Mouse (Mus musculus) lung, embryonic 16.5 days (tissue): Measurements from ENCODE around the gene Trim61. TPM values are rescaled to one million over a fixed set of nuclear protein-coding genes. Genes with fewer than 3 reads are reported as not detected.

Experiments
- ATAC-seq: fragments of 200-750 bp; cut with Nextera tagmentation; 2 replicates; pipeline ENCODE4 v1.8.0; 2017; ENCODE audit warnings: low read depth, mild to moderate bottlenecking, moderate library complexity
- H3K27ac ChIP-seq: fragments of 300-500 bp; sonication (generic); 2 replicates; pipeline ENCODE4 v1.5.1; 2014; ENCODE audit warnings: mild to moderate bottlenecking, control low read depth, low read length
- H3K27me3 ChIP-seq: fragments of 300-500 bp; sonication (generic); 2 replicates; pipeline ENCODE4 v1.6.1; 2014; ENCODE audit warnings: low read depth, low read length, mixed read lengths; ENCODE audit not compliant: control insufficient read depth, insufficient read depth
- H3K36me3 ChIP-seq: fragments of 300-500 bp; sonication (generic); 2 replicates; pipeline ENCODE4 v1.6.1; 2014; ENCODE audit warnings: low read length; ENCODE audit not compliant: control insufficient read depth, insufficient read depth
- H3K4me1 ChIP-seq: fragments of 300-500 bp; sonication (generic); replicated peaks from 2 replicates; pipeline ENCODE4 v1.6.1; 2014; ENCODE audit warnings: low read length, mixed read lengths; ENCODE audit not compliant: control insufficient read depth, insufficient read depth
- H3K4me2 ChIP-seq: fragments of 300-500 bp; sonication (generic); 2 replicates; pipeline ENCODE4 v1.6.1; 2014; ENCODE audit warnings: low read depth, low read length, control low read depth
- H3K4me3 ChIP-seq: fragments of 300-500 bp; sonication (generic); 2 replicates; pipeline ENCODE4 v1.5.1; 2014; ENCODE audit warnings: mild to moderate bottlenecking, low read length, control low read depth
- H3K9ac ChIP-seq: fragments of 300-500 bp; sonication (generic); 2 replicates; pipeline ENCODE4 v1.6.1; 2014; ENCODE audit warnings: low read length, control low read depth
- H3K9me3 ChIP-seq: fragments of 300-500 bp; sonication (generic); 2 replicates; pipeline ENCODE4 v1.6.1; 2016; ENCODE audit warnings: low read length; ENCODE audit not compliant: control insufficient read depth
- WGBS: fragments of 180-500 bp; shearing (Covaris S2); extraction: QIAGEN DNeasy Blood & Tissue Kit; methylation state at CpG from one replicate; pipeline ENCODE4 v1.1.7; 2014; 5-methylcytosine and 5-hydroxymethylcytosine counted together
- polyA plus RNA-seq: library from polyadenylated mRNA; unstranded; fragments of >200 nt; fragmentation: Nextera tagmentation; extraction: Ambion mirVana; gene quantifications from 2 replicates; pipeline ENCODE4 v1.2.1, GENCODE M21; 2015

Gene Trim61
- polyA plus RNA-seq, result not detected in 2 replicates

GRCm38 (mm10) chr8:65018423-65018822 is at the start of gene Trim61, which contains the start of gene Trim60:
Gene Trim61 (minus strand): TSS chr8:65018523.
Gene Trim60 (minus strand): TSS chr8:65018584.
- WGBS, result 84% methylated on average over 8 of the region's 8 CpGs
- no peak within 1 kb of the TSS for H3K4me2 ChIP-seq
- H3K4me1 ChIP-seq, result no peaks in the 10 kb centered on the region
- ATAC-seq, result no peak
- H3K9me3 ChIP-seq, result no peaks in the 10 kb centered on the region
- no peak within 1 kb of the TSS for H3K27ac ChIP-seq
- no peak within 1 kb of the TSS for H3K9ac ChIP-seq
- H3K4me3 ChIP-seq, result no peak within 1 kb of the TSS
- no peaks in the 10 kb centered on the region for H3K36me3 ChIP-seq
- H3K27me3 ChIP-seq, result no peaks in the 10 kb centered on the region

DNA sequence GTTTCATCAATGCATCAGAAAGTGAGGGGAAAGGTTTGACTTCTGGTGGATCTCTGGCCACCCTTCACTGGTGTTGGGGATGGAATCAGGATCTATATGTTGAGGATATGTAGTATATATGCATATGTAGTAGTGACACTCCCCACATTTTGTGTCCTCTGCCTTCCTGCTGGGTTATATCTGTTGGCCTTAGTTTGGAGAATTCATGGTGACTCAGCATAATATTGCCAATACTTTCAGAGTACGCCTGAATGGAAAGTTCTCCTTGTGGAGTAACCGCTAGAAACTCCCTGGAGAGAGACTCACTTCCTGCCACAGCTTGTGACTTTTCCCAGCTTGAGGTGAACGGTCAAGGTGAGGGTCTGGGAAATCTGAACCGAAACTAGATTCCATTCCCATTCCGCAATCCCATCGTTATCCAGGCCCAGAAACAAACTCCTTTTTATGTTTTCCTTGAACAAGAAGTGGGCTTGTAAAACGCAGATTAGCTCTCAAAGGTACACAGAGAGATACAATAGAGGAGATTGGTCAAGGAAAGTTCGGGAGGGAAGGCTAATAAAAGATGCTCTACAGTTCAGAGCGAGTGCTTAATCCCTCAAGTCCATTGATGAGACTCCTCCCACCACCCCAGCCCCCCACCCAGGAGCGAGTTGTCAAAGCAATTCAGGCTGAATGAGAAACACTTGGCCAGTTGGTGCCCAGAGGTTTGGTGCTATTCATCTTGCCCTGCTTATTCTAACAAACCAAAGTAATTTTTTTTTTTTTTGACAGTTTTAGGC is 49.6 kb upstream of the Trim61 start:
- H3K36me3 ChIP-seq, result no peaks in the 10 kb centered on the region
- no peak for ATAC-seq
- no peaks in the 10 kb centered on the region for H3K4me1 ChIP-seq
- H3K9me3 ChIP-seq, result no peaks in the 10 kb centered on the region
- H3K9ac ChIP-seq, result no peak overlapping the region
- H3K27ac ChIP-seq, result no peak overlapping the region
- H3K27me3 ChIP-seq, result no peaks in the 10 kb centered on the region
- H3K4me3 ChIP-seq, result no peak overlapping the region
- 43% methylated on average over 10 of the region's 10 CpGs for WGBS
- no peak overlapping the region for H3K4me2 ChIP-seq

DNA sequence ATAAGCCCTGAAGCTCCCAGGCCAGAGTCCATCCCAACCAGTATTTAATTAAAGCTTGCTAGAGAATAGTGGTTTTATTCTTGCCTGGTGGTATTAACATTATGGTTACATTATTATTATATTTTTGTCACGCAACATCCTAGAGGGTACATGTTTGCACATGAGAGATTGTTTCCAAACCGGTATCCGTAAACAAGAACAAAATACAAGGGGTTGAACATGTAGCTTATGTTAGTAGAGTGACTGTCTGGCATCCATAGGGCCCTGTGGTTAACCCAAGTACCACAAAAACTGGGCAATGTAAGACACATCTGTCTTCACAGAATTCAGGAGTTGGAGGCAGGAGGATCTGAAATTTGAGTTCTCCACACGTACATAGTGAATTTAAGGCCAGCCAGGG is 48.7 kb upstream of the Trim61 start:
- Histone ChIP-seq H3K36me3 (no peaks in the 10 kb centered on the region), H3K4me1 (no peaks in the 10 kb centered on the region), H3K4me3 (no peak overlapping the region), H3K9me3 (no peaks in the 10 kb centered on the region), H3K4me2 (no peak overlapping the region), H3K9ac (no peak overlapping the region), H3K27me3 (no peaks in the 10 kb centered on the region), H3K27ac (no peak overlapping the region)
- WGBS, result 89% methylated on average over 4 of the region's 4 CpGs
- no peak for ATAC-seq

- Histone ChIP-seq H3K9ac (no peak overlapping the region), H3K4me3 (no peak overlapping the region), H3K27me3 (no peaks in the 10 kb centered on the region), H3K4me1 (no peaks in the 10 kb centered on the region), H3K4me2 (no peak overlapping the region), H3K36me3 (no peaks in the 10 kb centered on the region), H3K9me3 (no peaks in the 10 kb centered on the region), H3K27ac (no peak overlapping the region)
- ATAC-seq, result no peak
- 93% methylated on average over 3 of the region's 3 CpGs for WGBS
Measured at GRCm38 (mm10) chr8:65065622-65066021, 47.3 kb upstream of the Trim61 start.

- Histone ChIP-seq H3K4me3 (no peak overlapping the region), H3K9ac (no peak overlapping the region), H3K27me3 (no peaks in the 10 kb centered on the region), H3K36me3 (no peaks in the 10 kb centered on the region), H3K27ac (no peak overlapping the region), H3K4me1 (no peaks in the 10 kb centered on the region), H3K4me2 (no peak overlapping the region), H3K9me3 (no peaks in the 10 kb centered on the region)
- no peak for ATAC-seq
- WGBS, result 59% methylated on average over 2 of the region's 2 CpGs
Measured at GRCm38 (mm10) chr8:65064071-65064470, 45.7 kb upstream of the Trim61 start.

GRCm38 (mm10) chr8:65062195-65062594 is 43.9 kb upstream of the Trim61 start:
- H3K27ac ChIP-seq, result no peak overlapping the region
- ATAC-seq, result no peak
- 81% methylated on average over 4 of the region's 4 CpGs for WGBS
- H3K36me3 ChIP-seq, result no peaks in the 10 kb centered on the region
- no peaks in the 10 kb centered on the region for H3K9me3 ChIP-seq
- H3K4me2 ChIP-seq, result no peak overlapping the region
- no peak overlapping the region for H3K4me3 ChIP-seq
- H3K4me1 ChIP-seq, result no peaks in the 10 kb centered on the region
- no peak overlapping the region for H3K9ac ChIP-seq
- H3K27me3 ChIP-seq, result no peaks in the 10 kb centered on the region

- Histone ChIP-seq H3K4me3 (no peak overlapping the region), H3K9me3 (no peaks in the 10 kb centered on the region), H3K9ac (no peak overlapping the region), H3K27ac (no peak overlapping the region), H3K36me3 (no peaks in the 10 kb centered on the region), H3K4me1 (no peaks in the 10 kb centered on the region), H3K4me2 (no peak overlapping the region), H3K27me3 (no peaks in the 10 kb centered on the region)
- WGBS, result 86% methylated on average over 4 of the region's 4 CpGs
- ATAC-seq, result no peak
Measured at GRCm38 (mm10) chr8:65056722-65057121, 38.4 kb upstream of the Trim61 start.

GRCm38 (mm10) chr8:65053968-65054367 is 35.6 kb upstream of the Trim61 start:
- H3K36me3 ChIP-seq, result no peaks in the 10 kb centered on the region
- H3K4me2 ChIP-seq, result no peak overlapping the region
- H3K27me3 ChIP-seq, result no peaks in the 10 kb centered on the region
- no peak overlapping the region for H3K27ac ChIP-seq
- no peak overlapping the region for H3K4me3 ChIP-seq
- no peak for ATAC-seq
- H3K9me3 ChIP-seq, result no peaks in the 10 kb centered on the region
- 71% methylated on average over 5 of the region's 5 CpGs for WGBS
- H3K4me1 ChIP-seq, result no peaks in the 10 kb centered on the region
- H3K9ac ChIP-seq, result no peak overlapping the region

- H3K27me3 ChIP-seq, result no peaks in the 10 kb centered on the region
- no peaks in the 10 kb centered on the region for H3K36me3 ChIP-seq
- H3K4me3 ChIP-seq, result no peak overlapping the region
- ATAC-seq, result no peak
- no peak overlapping the region for H3K27ac ChIP-seq
- 97% methylated on average over 3 of the region's 3 CpGs for WGBS
- no peaks in the 10 kb centered on the region for H3K4me1 ChIP-seq
- no peak overlapping the region for H3K4me2 ChIP-seq
- no peaks in the 10 kb centered on the region for H3K9me3 ChIP-seq
- no peak overlapping the region for H3K9ac ChIP-seq
Measured at GRCm38 (mm10) chr8:65053554-65053953, 35.2 kb upstream of the Trim61 start.
